Mouse (Mus musculus): ENCODE measurements around the gene Dcaf10.
"Not testable (repeated sequence)": the region's sequence is repeated elsewhere in the genome, so short reads cannot be mapped to it uniquely, and the experiment has no call there.

GRCm38 (mm10) chr4:45382133-45382532, 40.2 kb downstream of the Dcaf10 start:
- TF ChIP-seq GATA1, TAL1 (IDR thresholded peaks at IDR 0.05; ENCODE audit: low read length): not testable (repeated sequence)

All from erythroblast, embryonic 14.5 days (primary cell).